Mouse (Mus musculus) heart, postnatal 0 days (tissue): ENCODE data around the gene Zdhhc16. TPM values are rescaled to one million over a fixed set of nuclear protein-coding genes. Genes with fewer than 3 reads are reported as not detected.

Experiments used
- ATAC-seq: fragments of 200-750 bp; cut with Nextera tagmentation; 2 replicates; pipeline ENCODE4 v1.8.0; 2017; ENCODE audit warnings: low read depth, moderate number of reproducible peaks, moderate library complexity; ENCODE audit not compliant: insufficient read depth
- DNase-seq: peaks from one replicate; pipeline ENCODE4 v3.0.0-alpha.2; 2016; ENCODE audit warnings: low spot score
- H3K27ac ChIP-seq: fragments of 300-500 bp; sonication (generic); 2 replicates; pipeline ENCODE4 v1.5.1; 2014; ENCODE audit warnings: low read depth, mild to moderate bottlenecking
- H3K27me3 ChIP-seq: fragments of 300-500 bp; sonication (generic); 2 replicates; pipeline ENCODE4 v1.6.1; 2014; ENCODE audit warnings: low read length, mixed read lengths; ENCODE audit not compliant: control insufficient read depth, insufficient read depth
- H3K36me3 ChIP-seq: fragments of 300-500 bp; sonication (generic); replicated peaks from 2 replicates; pipeline ENCODE4 v1.6.1; 2014; ENCODE audit warnings: low read length, mixed read lengths; ENCODE audit not compliant: control insufficient read depth, insufficient read depth
- H3K4me1 ChIP-seq: fragments of 300-500 bp; sonication (generic); 2 replicates; pipeline ENCODE4 v1.6.1; 2014; ENCODE audit warnings: antibody characterized with exemption; ENCODE audit not compliant: control insufficient read depth, insufficient read depth
- H3K4me2 ChIP-seq: fragments of 300-500 bp; sonication (generic); 2 replicates; pipeline ENCODE4 v1.6.1; 2014; ENCODE audit warnings: low read depth, mild to moderate bottlenecking, low read length, moderate library complexity
- H3K4me3 ChIP-seq: fragments of 300-500 bp; sonication (generic); 2 replicates; pipeline ENCODE4 v1.5.1; 2014; ENCODE audit warnings: low read depth, low read length
- H3K9ac ChIP-seq: fragments of 300-500 bp; sonication (generic); replicated peaks from 2 replicates; pipeline ENCODE4 v1.6.1; 2014; ENCODE audit warnings: low read depth, low read length, mixed read lengths
- H3K9me3 ChIP-seq: fragments of 300-500 bp; sonication (generic); replicated peaks from 2 replicates; pipeline ENCODE4 v1.6.1; 2016; ENCODE audit warnings: low read length; ENCODE audit not compliant: control insufficient read depth
- CTCF ChIP-seq: IDR thresholded peaks from 2 replicates; pipeline ENCODE4 v1.5.1; 2016; ENCODE audit warnings: antibody characterized with exemption, control low read depth, low read depth
- EP300 ChIP-seq: IDR thresholded peaks from 2 replicates; pipeline ENCODE4 v1.6.1; 2016; ENCODE audit warnings: antibody characterized with exemption, low read depth
- WGBS: fragments of 180-500 bp; shearing (Covaris S2); extraction: QIAGEN DNeasy Blood & Tissue Kit; methylation state at CpG from one replicate; pipeline ENCODE4 v1.1.7; 2014; 5-methylcytosine and 5-hydroxymethylcytosine counted together
- polyA plus RNA-seq: library from polyadenylated mRNA; unstranded; fragments of >200 nt; fragmentation: Nextera tagmentation; extraction: Ambion mirVana; gene quantifications from 2 replicates; pipeline ENCODE4 v1.2.1, GENCODE M21; 2015
- total RNA-seq: library from RNA; depleted of rRNA; stranded (reverse); fragments of >200 nt; gene quantifications from 2 replicates; pipeline ENCODE4 v1.2.3, GENCODE M21; 2014; ENCODE audit warnings: low replicate concordance

Gene Zdhhc16
- total and polyA plus RNA-seq, 2 experiments from 2014 or later, result 38.3 to 44.3 TPM

- no peak for TF ChIP-seq EP300
- TF ChIP-seq CTCF, result no peak
- no peak overlapping the region for H3K4me2 ChIP-seq
Measured at GRCm38 (mm10) chr19:41916853-41917252, 16.4 kb upstream of the Zdhhc16 start.

GRCm38 (mm10) chr19:41919471-41919870, 13.8 kb upstream of the Zdhhc16 start:
- 74% methylated on average over 4 of the region's 4 CpGs for WGBS
- Histone ChIP-seq H3K27ac (no peak overlapping the region), H3K36me3 (peaks cover 67% of the 10 kb centered on the region), H3K27me3 (no peaks in the 10 kb centered on the region), H3K4me3 (no peak overlapping the region), H3K9ac (no peak overlapping the region), H3K4me1 (peaks cover 9% of the 10 kb centered on the region; the same call in 1 of the 2 replicates), H3K4me2 (no peak overlapping the region), H3K9me3 (no peaks in the 10 kb centered on the region)
- ATAC-seq, result no peak
- TF ChIP-seq EP300 (no peak), CTCF (no peak)
- no peak for DNase-seq

More at GRCm38 (mm10) chr19:41916853-41917252, 16.4 kb upstream of the Zdhhc16 start:
- Histone ChIP-seq H3K4me3 (no peak overlapping the region), H3K4me1 (peaks cover 21% of the 10 kb centered on the region), H3K9me3 (no peaks in the 10 kb centered on the region), H3K36me3 (peaks cover 52% of the 10 kb centered on the region), H3K27ac (no peak overlapping the region), H3K9ac (no peak overlapping the region), H3K27me3 (no peaks in the 10 kb centered on the region)
- DNase-seq, result no peak
- ATAC-seq, result no peak
- WGBS, result 74% methylated on average over 4 of the region's 4 CpGs

GRCm38 (mm10) chr19:41920412-41921067, 12.7 kb upstream of the Zdhhc16 start:
- H3K27me3 ChIP-seq, result no peaks in the 10 kb centered on the region
- H3K4me2 ChIP-seq, result no peak overlapping the region
- no peak overlapping the region for H3K27ac ChIP-seq
- H3K9ac ChIP-seq, result no peak overlapping the region
- no peak for ATAC-seq
- no peaks in the 10 kb centered on the region for H3K9me3 ChIP-seq
- no peak for DNase-seq
- no peak overlapping the region for H3K4me3 ChIP-seq
- TF ChIP-seq CTCF (no peak), EP300 (no peak)
- no peaks in the 10 kb centered on the region for H3K4me1 ChIP-seq
- H3K36me3 ChIP-seq, result peaks cover 64% of the 10 kb centered on the region
- 74% methylated on average over 5 of the region's 5 CpGs for WGBS

GRCm38 (mm10) chr19:41932686-41933085, 594 bp upstream of the Zdhhc16 start:
- peak overlapping the region; percentile 66 for H3K4me3 ChIP-seq
- no peak for ATAC-seq
- no peaks in the 10 kb centered on the region for H3K27me3 ChIP-seq

GRCm38 (mm10) chr19:41934124-41934523, 844 bp downstream of the Zdhhc16 start:
- DNase-seq (no peak), ATAC-seq (no peak)
- TF ChIP-seq EP300, result no peak
- no peak for TF ChIP-seq CTCF
- Histone ChIP-seq H3K4me1 (peaks cover 15% of the 10 kb centered on the region), H3K36me3 (peaks cover 31% of the 10 kb centered on the region), H3K9ac (peak overlapping the region; percentile 53), H3K27me3 (no peaks in the 10 kb centered on the region), H3K4me2 (peak overlapping the region; percentile 68), H3K27ac (no peak overlapping the region), H3K9me3 (no peaks in the 10 kb centered on the region), H3K4me3 (peak overlapping the region; percentile 66)
- 39% methylated on average over 6 of the region's 6 CpGs for WGBS

More at GRCm38 (mm10) chr19:41932686-41933085, 594 bp upstream of the Zdhhc16 start:
- WGBS, result 1% methylated on average over 28 of the region's 28 CpGs
- peaks cover 15% of the 10 kb centered on the region for H3K4me1 ChIP-seq
- peak overlapping the region; percentile 97 for H3K4me2 ChIP-seq
- H3K27ac ChIP-seq, result peak overlapping the region; percentile 36
- H3K9ac ChIP-seq, result peak overlapping the region; percentile 54
- H3K9me3 ChIP-seq, result no peaks in the 10 kb centered on the region
- H3K36me3 ChIP-seq, result peaks cover 26% of the 10 kb centered on the region
- DNase-seq, result no peak
- TF ChIP-seq CTCF (no peak), EP300 (no peak)

- H3K9ac ChIP-seq, result no peak overlapping the region
- H3K4me3 ChIP-seq, result no peak overlapping the region
- ATAC-seq (no peak), DNase-seq (no peak)
- no peaks in the 10 kb centered on the region for H3K9me3 ChIP-seq
- no peak overlapping the region for H3K4me2 ChIP-seq
- WGBS, result 77% methylated on average over 1 of the region's 1 CpGs
- H3K36me3 ChIP-seq, result peaks cover 30% of the 10 kb centered on the region
- no peak overlapping the region for H3K27ac ChIP-seq
- no peak for TF ChIP-seq CTCF
- TF ChIP-seq EP300, result no peak
- peaks cover 15% of the 10 kb centered on the region for H3K4me1 ChIP-seq
- no peaks in the 10 kb centered on the region for H3K27me3 ChIP-seq
Measured at GRCm38 (mm10) chr19:41935921-41936320, 2.6 kb downstream of the Zdhhc16 start.
